Mouse (Mus musculus): Measurements from ENCODE around the gene Camkmt. TPM values are rescaled to one million over a fixed set of nuclear protein-coding genes. Genes with fewer than 3 reads are reported as not detected.

Camkmt gene
- total RNA-seq, 2 experiments from 2014 or later: 0.84 TPM

- H3K27ac ChIP-seq: no peak overlapping the region
- no peak for DNase-seq
Observed at GRCm38 (mm10) chr17:85159526-85159925, 69.2 kb downstream of the Camkmt start.

GRCm38 (mm10) chr17:85160786-85161185 is 70.4 kb downstream of the Camkmt start:
- no peak for DNase-seq
- intact Hi-C loops (cut with DNase I): no loop called here

More at GRCm38 (mm10) chr17:85159526-85159925, 69.2 kb downstream of the Camkmt start:
- intact Hi-C loops (cut with DNase I): no loop called here
- H3K4me3 ChIP-seq: no peak overlapping the region
- no peak for TF ChIP-seq CTCF (IDR thresholded peaks at IDR 0.05)

GRCm38 (mm10) chr17:85162569-85163271 is 72.4 kb downstream of the Camkmt start:
- intact Hi-C loops (cut with DNase I): no loop called here
- no peak for DNase-seq
- Histone ChIP-seq H3K27ac (no peak overlapping the region), H3K4me3 (no peak overlapping the region)
- no peak for TF ChIP-seq CTCF (IDR thresholded peaks at IDR 0.05)

More at GRCm38 (mm10) chr17:85160786-85161185, 70.4 kb downstream of the Camkmt start:
- H3K4me3 ChIP-seq: no peak overlapping the region
- TF ChIP-seq CTCF (IDR thresholded peaks at IDR 0.05): no peak
- no peak overlapping the region for H3K27ac ChIP-seq

- no peak for TF ChIP-seq CTCF (IDR thresholded peaks at IDR 0.05)
- DNase-seq: no peak
- Histone ChIP-seq H3K4me3 (no peak overlapping the region), H3K27ac (no peak overlapping the region)
- intact Hi-C loops (cut with DNase I): no loop called here
Observed at GRCm38 (mm10) chr17:85163272-85163610, 72.9 kb downstream of the Camkmt start.

- no peak for TF ChIP-seq CTCF (IDR thresholded peaks at IDR 0.05)
- no peak for DNase-seq
- intact Hi-C loops (cut with DNase I): no loop called here
Observed at GRCm38 (mm10) chr17:85168761-85169160, 78.4 kb downstream of the Camkmt start.

GRCm38 (mm10) chr17:85170541-85171255 is 80.3 kb downstream of the Camkmt start:
- intact Hi-C loops (cut with DNase I): no loop called here
- no peak for TF ChIP-seq CTCF (IDR thresholded peaks at IDR 0.05)

More at GRCm38 (mm10) chr17:85168761-85169160, 78.4 kb downstream of the Camkmt start:
- H3K4me3 ChIP-seq: no peak overlapping the region
- H3K27ac ChIP-seq: no peak overlapping the region

GRCm38 (mm10) chr17:85171951-85172350 is 81.6 kb downstream of the Camkmt start:
- Histone ChIP-seq H3K4me3 (no peak overlapping the region), H3K27ac (no peak overlapping the region)
- intact Hi-C loops (cut with DNase I): no loop called here
- DNase-seq: no peak
- TF ChIP-seq CTCF (IDR thresholded peaks at IDR 0.05): no peak

More at GRCm38 (mm10) chr17:85170541-85171255, 80.3 kb downstream of the Camkmt start:
- H3K4me3 ChIP-seq: no peak overlapping the region
- H3K27ac ChIP-seq: no peak overlapping the region
- no peak for DNase-seq

- DNase-seq: no peak
Observed at GRCm38 (mm10) chr17:85177231-85177630, 86.9 kb downstream of the Camkmt start.

GRCm38 (mm10) chr17:85180471-85181060 is 90.2 kb downstream of the Camkmt start:
- H3K4me3 ChIP-seq: no peak overlapping the region
- intact Hi-C loops (cut with DNase I): no loop called here
- no peak overlapping the region for H3K27ac ChIP-seq
- DNase-seq: no peak
- no peak for TF ChIP-seq CTCF (IDR thresholded peaks at IDR 0.05)

More at GRCm38 (mm10) chr17:85177231-85177630, 86.9 kb downstream of the Camkmt start:
- H3K27ac ChIP-seq: no peak overlapping the region
- no peak overlapping the region for H3K4me3 ChIP-seq
- intact Hi-C loops (cut with DNase I): no loop called here
- no peak for TF ChIP-seq CTCF (IDR thresholded peaks at IDR 0.05)

GRCm38 (mm10) chr17:85189227-85190127 is 99.1 kb downstream of the Camkmt start:
- H3K27ac ChIP-seq: no peak overlapping the region
- intact Hi-C loops (cut with DNase I): loop anchor here (1.0 to 2.0 kb wide), 2 partner anchors 353 to 444 kb away; no protein-coding TSS in a partner anchor
- peak overlapping the region; percentile 57 for H3K4me3 ChIP-seq
- TF ChIP-seq CTCF (IDR thresholded peaks at IDR 0.05): peak; percentile 96
- peak; percentile 81 for DNase-seq

GRCm38 (mm10) chr17:85190128-85190435 is 99.7 kb downstream of the Camkmt start:
- TF ChIP-seq CTCF (IDR thresholded peaks at IDR 0.05): no peak
- no peak for DNase-seq
- H3K4me3 ChIP-seq: no peak overlapping the region
- intact Hi-C loops (cut with DNase I): no loop called here
- H3K27ac ChIP-seq: no peak overlapping the region

GRCm38 (mm10) chr17:85193294-85193693 is 102.9 kb downstream of the Camkmt start:
- no peak for TF ChIP-seq CTCF (IDR thresholded peaks at IDR 0.05)
- intact Hi-C loops (cut with DNase I): no loop called here
- no peak overlapping the region for H3K27ac ChIP-seq
- peak; percentile 16 for DNase-seq
- no peak overlapping the region for H3K4me3 ChIP-seq

Data from gastrocnemius, adult 2 months (tissue).